Mouse (Mus musculus): ENCODE measurements around the gene Des. TPM values are rescaled to one million over a fixed set of nuclear protein-coding genes. Genes with fewer than 3 reads are reported as not detected.
A peak's percentile ranks its signal among the peaks of the same experiment; 100 is the strongest.

Des gene
- polyA plus RNA-seq, 1 experiment from 2014 or later, result 13.8 TPM

DNA sequence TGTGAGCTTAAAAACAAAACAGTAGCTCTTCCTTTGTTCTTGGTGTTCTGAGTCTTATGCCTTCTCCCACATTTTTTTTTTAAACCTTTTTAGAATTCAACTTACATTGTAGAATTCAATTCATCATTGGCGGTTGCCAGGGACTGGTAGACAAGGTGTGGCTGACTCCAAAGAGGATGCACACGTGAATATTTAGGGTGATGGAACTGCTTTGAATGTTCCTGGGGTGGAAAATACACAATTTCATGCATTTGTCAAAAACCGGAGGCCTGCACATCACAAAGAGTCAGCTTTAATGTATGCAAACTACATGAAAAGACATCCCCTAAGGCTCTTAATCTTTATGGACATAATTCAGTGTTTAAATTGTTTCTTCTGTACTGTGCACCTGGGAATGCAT lies 13.1 kb downstream of the Des start:
- Histone ChIP-seq H3K27ac (no peak overlapping the region), H3K36me3 (no peaks in the 10 kb centered on the region), H3K9ac (no peak overlapping the region), H3K4me2 (no peak overlapping the region), H3K9me3 (no peaks in the 10 kb centered on the region), H3K27me3 (peaks cover 38% of the 10 kb centered on the region), H3K4me1 (peaks cover 24% of the 10 kb centered on the region), H3K4me3 (no peak overlapping the region)
- no peak for ATAC-seq (ENCODE audit: insufficient number of reproducible peaks, insufficient read depth, low FRiP score, low TSS enrichment, low read depth)
- 42% methylated on average over 3 of the region's 3 CpGs for whole genome bisulfite sequencing

DNA sequence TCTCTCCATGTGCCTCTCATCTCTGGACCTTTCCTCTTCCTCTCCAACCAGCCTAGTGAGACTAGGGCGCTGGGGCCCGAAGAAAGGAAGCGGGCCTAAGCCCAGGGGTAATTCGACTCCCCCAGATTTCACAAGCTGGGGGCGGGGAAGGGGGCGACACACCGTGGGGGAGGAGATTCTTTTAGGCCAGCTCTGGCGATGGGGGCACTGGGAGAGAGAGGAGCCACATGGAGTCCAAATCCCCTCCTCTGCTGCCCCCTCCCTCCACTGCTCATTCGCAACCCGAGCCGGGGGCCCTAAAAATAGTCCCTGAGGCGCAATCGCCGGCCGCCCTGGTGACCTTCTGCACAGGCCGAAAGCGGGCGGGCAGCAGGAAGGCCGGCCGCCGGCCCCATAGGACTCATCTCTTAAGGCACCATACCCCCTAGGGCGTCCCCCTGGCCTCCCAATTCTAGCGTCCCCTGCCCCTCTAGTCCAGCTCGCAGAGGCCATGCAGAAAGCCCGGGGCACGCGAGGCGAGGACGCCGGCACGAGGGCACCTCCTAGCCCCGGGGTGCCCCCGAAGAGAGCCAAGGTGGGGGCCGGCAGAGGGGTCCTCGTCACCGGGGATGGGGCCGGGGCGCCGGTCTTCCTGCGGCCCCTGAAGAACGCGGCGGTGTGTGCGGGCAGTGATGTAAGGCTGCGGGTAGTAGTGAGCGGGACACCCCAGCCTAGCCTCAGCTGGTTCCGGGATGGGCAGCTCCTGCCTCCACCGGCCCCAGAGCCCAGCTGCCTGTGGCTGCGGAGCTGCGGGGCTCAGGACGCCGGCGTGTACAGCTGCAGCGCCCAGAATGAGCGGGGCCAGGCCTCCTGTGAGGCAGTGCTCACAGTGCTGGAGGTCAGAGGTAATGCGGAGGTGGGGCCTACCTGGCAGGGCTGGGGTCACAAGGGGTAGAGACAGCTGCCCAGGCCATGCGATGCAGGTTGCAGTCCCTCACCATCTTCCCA lies 15.1 kb downstream of the Des start, which contains the start of gene Speg:
Gene Speg, plus strand, starts transcription at position 348 of the 987 bp plus-strand sequence.
- peak; percentile 29; the same call in 1 of the 2 replicates for ATAC-seq (ENCODE audit: insufficient number of reproducible peaks, insufficient read depth, low FRiP score, low TSS enrichment, low read depth)

DNA sequence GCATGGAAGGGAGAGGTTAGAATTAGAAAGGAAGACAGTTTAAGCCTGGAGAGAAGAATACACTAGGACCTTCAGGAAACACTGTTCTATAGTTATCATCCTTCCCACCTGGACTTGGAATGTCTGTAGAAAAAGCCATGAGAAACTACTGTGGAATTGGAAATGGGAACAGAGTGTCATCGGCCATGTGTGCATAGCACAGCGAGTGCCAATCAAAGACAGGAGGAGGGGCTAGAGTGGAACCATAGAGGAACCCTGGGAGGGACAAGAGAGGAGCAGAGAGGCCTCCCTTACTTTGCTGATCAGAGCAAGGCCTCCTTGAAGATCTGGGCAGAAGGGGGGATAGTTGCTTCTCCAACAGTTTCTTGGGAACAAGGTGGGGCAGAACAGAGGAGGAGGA lies 19.1 kb downstream of the Des start:
- peaks cover 39% of the 10 kb centered on the region for H3K4me1 ChIP-seq
- ATAC-seq (ENCODE audit: insufficient number of reproducible peaks, insufficient read depth, low FRiP score, low TSS enrichment, low read depth), result no peak
- peaks cover 30% of the 10 kb centered on the region for H3K27me3 ChIP-seq
- H3K36me3 ChIP-seq, result no peaks in the 10 kb centered on the region
- no peak overlapping the region for H3K4me3 ChIP-seq
- no peak overlapping the region for H3K4me2 ChIP-seq
- WGBS, result 70% methylated on average over 2 of the region's 2 CpGs
- no peak overlapping the region for H3K27ac ChIP-seq
- H3K9me3 ChIP-seq, result no peaks in the 10 kb centered on the region
- no peak overlapping the region for H3K9ac ChIP-seq

More for the DNA sequence above, 15.1 kb downstream of the Des start, which contains the start of gene Speg:
- peaks cover 27% of the 10 kb centered on the region for H3K27me3 ChIP-seq
- peak within 1 kb of the TSS; percentile 39 for H3K4me3 ChIP-seq
- H3K27ac ChIP-seq, result no peak within 1 kb of the TSS
- H3K9ac ChIP-seq, result peak within 1 kb of the TSS; percentile 72
- WGBS, result 7% methylated on average over 57 of the region's 57 CpGs
- peak within 1 kb of the TSS; percentile 77 for H3K4me2 ChIP-seq
- no peaks in the 10 kb centered on the region for H3K9me3 ChIP-seq
- no peaks in the 10 kb centered on the region for H3K36me3 ChIP-seq
- peaks cover 20% of the 10 kb centered on the region for H3K4me1 ChIP-seq

DNA sequence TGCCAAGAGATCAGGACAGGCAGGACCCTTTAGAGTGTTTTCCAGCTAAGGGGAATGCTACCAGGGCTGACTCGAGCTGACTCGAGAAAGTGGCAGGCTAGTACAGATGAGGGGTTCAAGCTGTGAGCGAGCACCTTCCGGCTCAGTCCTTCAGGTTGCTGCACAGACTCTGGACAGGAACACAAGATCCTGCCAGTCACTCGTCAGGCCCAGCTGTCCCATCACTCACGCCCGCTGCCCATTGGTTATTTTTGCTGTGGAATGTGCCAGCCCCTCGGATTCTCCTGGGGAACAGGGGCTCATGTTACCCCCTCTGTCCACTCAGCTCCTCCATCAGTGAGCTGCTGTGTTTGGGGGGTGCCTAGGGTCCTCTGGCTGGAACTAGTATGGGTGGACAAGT lies 19.8 kb downstream of the Des start:
- Histone ChIP-seq H3K36me3 (peaks cover 4% of the 10 kb centered on the region; the same call in 1 of the 2 replicates), H3K4me3 (no peak overlapping the region), H3K9me3 (no peaks in the 10 kb centered on the region), H3K9ac (no peak overlapping the region), H3K27me3 (peaks cover 28% of the 10 kb centered on the region), H3K27ac (no peak overlapping the region), H3K4me2 (no peak overlapping the region), H3K4me1 (peaks cover 39% of the 10 kb centered on the region)
- WGBS, result 51% methylated on average over 8 of the region's 8 CpGs
- ATAC-seq (ENCODE audit: insufficient number of reproducible peaks, insufficient read depth, low FRiP score, low TSS enrichment, low read depth), result no peak

DNA sequence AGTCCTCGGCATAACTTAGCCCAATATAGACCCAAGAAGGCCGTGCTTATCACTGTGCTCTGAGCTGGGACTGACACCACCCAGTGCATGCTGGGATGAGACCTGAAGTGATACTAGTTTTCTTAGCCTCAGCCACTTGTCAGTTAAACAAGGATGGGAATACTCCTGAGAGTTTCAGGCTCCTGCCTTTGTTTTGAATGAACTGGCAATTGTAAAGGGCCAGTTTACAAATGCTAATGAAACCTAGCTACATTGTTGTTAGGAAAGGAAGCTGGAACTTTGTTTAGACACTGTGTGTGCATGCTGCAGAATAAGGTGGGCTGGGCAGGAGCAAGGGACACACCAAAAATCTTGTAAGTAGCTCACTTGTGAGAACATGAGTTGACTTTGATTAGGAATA lies 20.8 kb downstream of the Des start:
- 36% methylated on average over 2 of the region's 2 CpGs for WGBS

DNA sequence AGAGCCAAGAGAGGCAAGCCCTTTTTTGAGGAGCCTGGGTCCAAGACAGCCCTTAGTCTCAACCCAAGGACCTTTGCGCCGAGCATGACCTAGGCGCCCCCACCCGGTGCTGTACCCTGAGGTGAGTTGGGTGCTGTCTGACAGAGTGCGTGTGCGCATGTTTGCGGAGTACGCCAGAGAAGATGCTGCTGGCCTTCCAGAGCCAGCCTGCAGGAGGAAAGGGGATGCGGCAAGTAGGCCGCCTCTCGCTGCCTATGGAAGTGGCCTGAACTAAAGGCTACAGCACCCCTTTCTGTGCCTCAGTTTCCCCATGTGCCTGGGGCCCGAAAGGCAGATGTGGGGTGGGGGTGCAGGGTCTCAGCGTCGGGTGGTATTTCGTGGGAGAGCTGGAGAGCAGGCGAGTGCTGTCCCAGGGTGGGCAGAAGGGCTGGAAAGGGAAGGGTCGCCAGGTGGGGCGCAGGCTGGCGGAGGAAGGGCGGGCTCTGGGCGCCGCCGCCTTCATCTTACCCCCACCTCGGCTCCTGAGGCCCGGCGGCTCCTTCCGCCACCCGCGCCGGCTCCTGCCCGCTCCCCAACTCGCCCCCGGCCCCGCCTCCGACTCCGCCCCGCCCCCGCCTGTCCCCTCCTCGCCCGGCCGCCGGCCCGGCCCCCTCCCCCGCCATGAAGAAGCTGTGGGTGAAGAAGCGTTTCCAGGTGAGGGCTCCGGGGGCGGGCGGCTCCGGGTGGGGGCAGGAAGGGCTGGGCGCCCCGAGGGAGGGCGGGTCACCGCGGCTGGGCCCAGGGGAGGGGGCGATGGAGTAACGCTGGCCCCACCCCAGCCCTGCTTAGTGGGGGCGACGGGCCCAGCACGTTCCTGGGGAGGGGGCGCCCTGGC lies 21.6 kb downstream of the Des start:
- Histone ChIP-seq H3K27ac (peak overlapping the region; percentile 62), H3K9me3 (no peaks in the 10 kb centered on the region), H3K4me2 (peak overlapping the region; percentile 85), H3K4me1 (peaks cover 45% of the 10 kb centered on the region), H3K4me3 (peak overlapping the region; percentile 63), H3K9ac (peak overlapping the region; percentile 81), H3K36me3 (peaks cover 6% of the 10 kb centered on the region; the same call in 1 of the 2 replicates), H3K27me3 (peaks cover 31% of the 10 kb centered on the region)
- WGBS, result 4% methylated on average over 46 of the region's 60 CpGs
- peak; percentile 35; the same call in 1 of the 2 replicates for ATAC-seq (ENCODE audit: insufficient number of reproducible peaks, insufficient read depth, low FRiP score, low TSS enrichment, low read depth)

More for the DNA sequence above, 20.8 kb downstream of the Des start:
- H3K9me3 ChIP-seq, result no peaks in the 10 kb centered on the region
- H3K4me2 ChIP-seq, result peak overlapping the region; percentile 85; the same call in 1 of the 2 replicates
- peaks cover 27% of the 10 kb centered on the region for H3K27me3 ChIP-seq
- H3K4me1 ChIP-seq, result peaks cover 39% of the 10 kb centered on the region
- H3K27ac ChIP-seq, result no peak overlapping the region
- peaks cover 6% of the 10 kb centered on the region; the same call in 1 of the 2 replicates for H3K36me3 ChIP-seq
- H3K4me3 ChIP-seq, result no peak overlapping the region
- no peak for ATAC-seq (ENCODE audit: insufficient number of reproducible peaks, insufficient read depth, low FRiP score, low TSS enrichment, low read depth)
- H3K9ac ChIP-seq, result no peak overlapping the region

DNA sequence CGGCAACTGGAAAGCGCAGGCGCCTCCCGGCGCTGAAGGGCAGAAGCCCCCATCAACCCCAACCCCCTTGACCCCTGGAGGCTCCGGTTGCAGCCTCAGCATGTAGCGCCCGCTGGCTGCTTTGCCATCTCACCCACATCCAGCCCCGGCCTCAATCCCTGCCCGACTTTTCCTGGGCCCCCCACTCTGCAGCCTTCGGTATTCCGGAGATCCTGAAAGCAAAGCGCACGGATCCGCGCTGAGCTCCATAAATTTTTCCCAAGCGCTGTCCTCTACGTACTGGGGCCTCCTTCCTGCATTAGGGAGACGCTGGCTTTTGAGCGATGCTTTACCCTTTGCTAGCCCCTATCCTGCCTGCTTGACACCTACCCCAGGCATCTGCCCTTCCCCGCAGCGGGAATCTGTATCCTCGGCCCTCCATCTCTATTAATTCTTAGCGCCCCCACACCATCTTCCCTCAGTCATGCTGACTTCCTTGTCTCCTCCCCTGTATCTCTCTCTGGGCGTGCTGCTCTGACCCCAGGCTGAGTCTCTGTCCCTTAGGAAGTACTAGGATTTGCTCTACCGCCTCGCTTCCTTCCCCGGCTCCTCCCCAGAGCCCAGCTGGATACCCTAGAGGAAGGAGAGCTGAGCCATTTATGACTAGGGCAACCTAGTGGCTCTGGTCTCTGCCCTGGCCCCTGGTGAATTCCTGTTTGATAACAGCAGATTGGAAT lies 22.4 kb downstream of the Des start:
- Histone ChIP-seq H3K27ac (peak overlapping the region; percentile 30), H3K9ac (peak overlapping the region; percentile 81), H3K4me2 (peak overlapping the region; percentile 85), H3K27me3 (peaks cover 39% of the 10 kb centered on the region), H3K36me3 (peaks cover 6% of the 10 kb centered on the region; the same call in 1 of the 2 replicates), H3K9me3 (no peaks in the 10 kb centered on the region), H3K4me3 (peak overlapping the region; percentile 63), H3K4me1 (peaks cover 48% of the 10 kb centered on the region)
- ATAC-seq (ENCODE audit: insufficient number of reproducible peaks, insufficient read depth, low FRiP score, low TSS enrichment, low read depth), result 0 out of 2 replicates have a peak, but pooled peaks have one; percentile 0
- WGBS, result under 1% methylated on average over 28 of the region's 28 CpGs

DNA sequence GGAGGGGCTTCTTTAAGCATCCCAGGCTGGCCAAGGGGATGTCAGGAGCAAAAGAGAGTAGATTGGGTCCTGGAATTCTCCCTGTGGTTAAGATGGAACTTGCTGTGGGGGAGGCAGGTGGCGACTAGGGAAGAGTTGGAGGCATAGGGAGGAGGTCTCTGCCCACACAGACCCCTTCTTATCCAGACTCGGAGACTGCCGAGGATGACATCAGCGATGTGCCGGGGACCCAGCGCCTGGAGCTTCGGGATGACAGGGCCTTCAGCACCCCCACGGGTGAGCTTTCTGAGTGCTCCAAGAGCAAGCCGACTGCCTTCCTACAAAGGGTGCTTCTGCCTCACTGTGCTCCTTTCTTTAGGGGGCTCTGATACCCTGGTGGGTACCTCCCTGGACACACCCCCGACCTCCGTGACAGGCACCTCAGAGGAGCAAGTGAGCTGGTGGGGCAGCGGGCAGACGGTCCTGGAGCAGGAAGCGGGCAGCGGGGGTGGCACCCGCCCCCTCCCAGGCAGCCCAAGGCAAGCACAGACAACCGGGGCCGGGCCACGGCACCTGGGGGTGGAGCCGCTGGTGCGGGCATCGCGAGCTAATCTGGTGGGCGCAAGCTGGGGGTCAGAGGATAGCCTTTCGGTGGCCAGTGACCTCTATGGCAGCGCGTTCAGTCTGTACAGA lies 24.5 kb downstream of the Des start:
- no peak overlapping the region; the same call in 1 of the 2 replicates for H3K4me2 ChIP-seq
- H3K9me3 ChIP-seq, result no peaks in the 10 kb centered on the region
- H3K4me1 ChIP-seq, result peaks cover 66% of the 10 kb centered on the region
- H3K4me3 ChIP-seq, result no peak overlapping the region
- WGBS, result 86% methylated on average over 27 of the region's 27 CpGs
- H3K9ac ChIP-seq, result 0 out of 2 replicates have a peak overlapping the region, but pooled peaks have one; percentile 11
- ATAC-seq (ENCODE audit: insufficient number of reproducible peaks, insufficient read depth, low FRiP score, low TSS enrichment, low read depth), result no peak
- no peak overlapping the region for H3K27ac ChIP-seq
- peaks cover 6% of the 10 kb centered on the region; the same call in 1 of the 2 replicates for H3K36me3 ChIP-seq
- H3K27me3 ChIP-seq, result peaks cover 56% of the 10 kb centered on the region

DNA sequence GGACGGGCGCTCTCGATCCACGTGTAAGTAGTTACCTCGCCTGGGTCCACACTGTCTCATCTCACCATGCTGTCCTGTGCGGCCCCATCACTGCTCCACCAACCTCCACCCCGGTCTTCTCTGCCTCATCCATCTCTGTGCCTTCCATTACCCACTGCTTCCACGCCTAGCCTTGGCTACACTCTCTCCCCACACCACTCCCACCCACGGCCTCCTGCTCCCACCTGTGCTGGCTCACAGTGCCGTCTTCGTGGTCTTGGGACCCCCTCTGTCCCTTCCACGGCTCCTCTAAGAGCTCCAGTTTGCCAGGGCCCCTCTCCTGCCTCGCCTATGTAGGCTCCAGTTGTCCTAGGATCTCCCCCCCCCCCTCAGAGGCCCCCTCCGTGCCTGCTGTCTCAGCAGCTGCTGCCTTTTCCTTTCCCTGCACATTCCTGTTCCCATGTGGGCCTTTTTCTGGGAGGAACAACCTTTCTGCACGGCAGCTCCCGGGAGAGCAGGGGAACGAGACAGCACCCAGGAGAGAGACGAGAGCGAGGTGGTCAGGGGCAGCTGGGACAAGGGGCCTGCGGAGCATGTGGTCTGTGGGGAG lies 25.1 kb downstream of the Des start:
- Histone ChIP-seq H3K27me3 (peaks cover 59% of the 10 kb centered on the region), H3K27ac (no peak overlapping the region), H3K4me2 (no peak overlapping the region), H3K36me3 (peaks cover 6% of the 10 kb centered on the region; the same call in 1 of the 2 replicates), H3K4me3 (no peak overlapping the region), H3K4me1 (peaks cover 66% of the 10 kb centered on the region), H3K9me3 (no peaks in the 10 kb centered on the region), H3K9ac (0 out of 2 replicates have a peak overlapping the region, but pooled peaks have one; percentile 11)
- no peak for ATAC-seq (ENCODE audit: insufficient number of reproducible peaks, insufficient read depth, low FRiP score, low TSS enrichment, low read depth)
- 71% methylated on average over 20 of the region's 20 CpGs for WGBS

DNA sequence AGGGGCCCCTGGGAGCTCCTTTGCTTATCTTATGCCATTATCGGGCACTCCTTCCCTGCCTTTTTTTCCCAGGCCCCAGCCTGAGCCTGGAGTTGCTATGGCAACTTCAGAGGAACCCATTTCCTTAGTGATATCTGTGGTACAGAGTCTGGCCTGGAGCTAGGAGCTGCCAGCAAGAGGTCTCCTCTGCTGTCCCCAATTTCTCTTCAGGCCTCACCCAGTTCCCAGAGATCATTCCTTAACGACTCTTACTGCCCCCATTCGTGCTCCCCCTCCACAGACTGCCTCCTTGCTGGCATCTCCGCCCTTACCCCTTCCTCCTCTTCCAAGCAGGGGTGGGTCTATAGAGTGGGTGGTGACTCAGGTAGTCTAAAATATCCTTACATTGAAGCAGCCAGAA lies 26.0 kb downstream of the Des start:
- ATAC-seq (ENCODE audit: insufficient number of reproducible peaks, insufficient read depth, low FRiP score, low TSS enrichment, low read depth), result no peak
- Histone ChIP-seq H3K27ac (no peak overlapping the region), H3K27me3 (peaks cover 59% of the 10 kb centered on the region), H3K9me3 (no peaks in the 10 kb centered on the region), H3K9ac (no peak overlapping the region), H3K4me1 (peaks cover 65% of the 10 kb centered on the region), H3K36me3 (peaks cover 6% of the 10 kb centered on the region; the same call in 1 of the 2 replicates), H3K4me2 (no peak overlapping the region), H3K4me3 (no peak overlapping the region)
- WGBS, result 46% methylated on average over 4 of the region's 4 CpGs

Measured in embryonic facial prominence, embryonic 13.5 days (tissue).